Mouse (Mus musculus): ENCODE results near the gene Slc25a45.

DNA sequence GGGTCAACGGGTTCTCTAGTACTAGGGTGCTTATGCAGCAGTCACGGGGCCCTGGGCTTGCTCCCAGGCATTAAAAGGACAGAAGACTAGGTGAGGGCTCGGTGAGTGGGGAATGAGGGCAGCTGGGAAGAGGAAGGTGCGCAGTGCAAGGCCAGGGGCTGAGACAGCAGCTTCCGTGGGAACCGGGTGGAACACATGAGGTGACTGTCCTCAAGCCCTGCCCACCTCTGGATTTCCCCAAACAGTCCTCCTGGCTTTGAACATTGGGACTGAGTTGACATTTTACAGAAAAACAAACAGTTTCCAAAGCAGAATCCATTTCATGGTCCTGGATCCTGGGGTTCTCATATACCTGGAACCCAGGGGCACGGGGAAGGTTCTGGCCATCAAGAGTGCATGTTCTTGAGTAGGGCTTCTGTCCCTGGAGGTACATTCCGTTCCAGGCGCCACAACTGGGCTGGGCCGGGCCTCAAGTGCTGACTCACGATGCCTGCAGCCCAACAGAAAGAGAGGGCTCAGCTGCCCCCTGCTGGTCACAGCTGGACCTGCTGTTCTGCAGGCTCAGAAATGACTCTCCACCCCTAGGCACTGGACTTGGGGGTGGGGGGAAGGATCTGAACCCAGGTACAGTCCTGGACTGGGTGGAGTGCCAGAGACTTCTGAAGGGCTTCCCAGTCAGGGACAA is 27.6 kb upstream of the Slc25a45 start:
- TF ChIP-seq POLR2A (IDR thresholded peaks at IDR 0.05; ENCODE audit: low read depth, low read length) (peak; percentile 7; the same call in 1 of the 2 replicates), CTCF (IDR thresholded peaks at IDR 0.05; ENCODE audit: extremely low read depth, insufficient read length, insufficient replicate concordance, low read depth, low read length) (peak; percentile 94)
